Mouse (Mus musculus): ENCODE measurements around the gene Lasp1. TPM values are rescaled to one million over a fixed set of nuclear protein-coding genes. Genes with fewer than 3 reads are reported as not detected.
"Not testable (repeated sequence)": the region's sequence is repeated elsewhere in the genome, so short reads cannot be mapped to it uniquely, and the experiment has no call there.

The Lasp1 gene
- polyA plus RNA-seq, 1 experiment, result 108 TPM

- no peak for DNase-seq (ENCODE audit: extremely low spot score in 1 of 2, low spot score in 1 of 2)
These were observed 26.5 kb downstream of the Lasp1 start for GRCm38 (mm10) chr11:97825295-97825694.

DNA sequence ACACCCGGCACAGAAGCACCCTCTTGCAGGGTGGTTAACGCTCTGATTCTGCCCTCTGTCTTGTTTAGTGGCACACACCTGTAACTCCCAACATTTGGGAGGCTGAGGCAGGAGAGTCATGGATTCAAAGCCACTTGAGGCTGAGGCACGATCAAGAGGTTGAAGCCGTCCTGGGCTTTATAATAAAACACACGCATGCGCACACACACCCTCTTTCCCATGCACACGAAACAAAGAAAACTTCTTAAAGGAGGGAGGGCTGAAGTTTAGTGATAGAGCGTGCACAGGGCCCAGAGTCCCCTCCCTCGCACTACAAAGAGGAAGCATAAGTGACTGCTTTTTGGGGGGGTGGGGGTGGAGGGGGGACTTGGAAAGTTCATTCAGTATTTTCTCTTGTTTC lies 27.2 kb downstream of the Lasp1 start:
- no peak for DNase-seq (ENCODE audit: extremely low spot score in 1 of 2, low spot score in 1 of 2)

DNA sequence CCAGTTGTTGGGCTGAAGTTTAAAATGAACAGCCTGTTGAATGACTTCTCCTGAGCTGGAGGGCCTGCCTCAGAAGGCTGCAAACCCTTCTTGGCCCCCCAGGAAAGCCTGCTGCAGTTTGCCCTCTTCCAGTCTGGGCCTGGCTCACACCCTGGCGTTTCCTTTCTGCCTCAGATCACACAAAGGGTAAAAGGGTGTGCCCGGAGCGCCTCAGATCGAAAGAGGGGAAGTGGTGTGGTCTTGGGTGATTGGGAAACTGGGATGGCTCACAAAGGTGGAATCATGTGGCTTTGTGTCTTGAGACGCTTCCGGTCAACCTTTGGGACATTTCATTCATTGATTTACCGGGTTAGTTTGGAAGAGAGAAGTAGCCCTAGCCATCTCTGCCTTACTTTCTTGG lies 27.6 kb downstream of the Lasp1 start:
- no peak for DNase-seq (ENCODE audit: extremely low spot score in 1 of 2, low spot score in 1 of 2)

GRCm38 (mm10) chr11:97827654-97828053 lies 28.9 kb downstream of the Lasp1 start:
- peak in 1 of 2 experiments; percentile 56 for DNase-seq (ENCODE audit: extremely low spot score in 1 of 2, low spot score in 1 of 2)

DNA sequence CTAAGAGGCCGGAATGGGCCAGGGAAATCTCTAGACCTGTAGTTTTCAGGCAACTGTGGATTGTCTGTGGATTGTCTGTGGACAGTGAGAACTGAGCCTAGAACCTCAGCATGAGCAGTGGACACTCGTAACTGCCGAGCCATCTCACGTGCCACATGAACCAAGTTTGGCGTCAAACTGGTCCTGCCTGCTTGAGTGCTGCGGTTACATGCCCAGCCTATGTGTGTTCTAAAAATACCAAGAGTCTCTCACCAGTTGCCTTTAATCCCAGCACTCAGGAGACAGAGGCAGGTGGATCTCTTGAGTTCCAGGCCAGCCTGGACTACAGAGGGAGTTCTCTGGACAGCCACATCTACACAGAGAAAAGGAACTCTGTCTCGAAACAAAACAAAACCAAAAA lies 30.6 kb downstream of the Lasp1 start:
- DNase-seq (ENCODE audit: extremely low spot score in 1 of 2, low spot score in 1 of 2), result no peak

DNA sequence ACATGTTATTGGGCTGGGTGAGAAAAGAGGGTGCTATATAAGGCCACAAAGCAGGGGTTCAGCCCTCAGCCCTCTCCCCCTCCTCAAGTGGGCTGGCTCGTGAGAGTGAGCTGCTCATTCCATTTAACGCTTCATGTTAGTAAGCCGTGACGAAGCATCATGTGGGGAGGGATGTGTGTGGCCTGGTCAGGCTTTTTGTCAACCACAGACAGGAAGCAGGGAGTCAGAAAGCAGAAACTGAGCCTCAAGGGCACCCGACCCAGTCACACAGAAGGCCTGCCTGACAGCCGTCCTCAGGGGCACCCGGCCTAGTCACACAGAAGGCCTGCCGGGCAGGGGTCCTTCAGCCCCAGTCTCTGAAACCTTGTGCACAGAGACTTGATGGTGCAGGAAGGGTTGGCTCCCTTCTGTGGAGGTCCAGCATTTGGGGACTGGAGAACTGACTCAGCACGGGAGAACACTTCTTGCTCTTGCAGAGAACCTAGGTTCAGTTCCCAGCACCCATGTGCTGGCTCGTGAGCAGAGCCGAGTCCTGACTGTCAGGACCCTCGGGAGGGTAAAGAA lies 31.2 kb downstream of the Lasp1 start:
- DNase-seq (ENCODE audit: extremely low spot score in 1 of 2, low spot score in 1 of 2), result no peak

GRCm38 (mm10) chr11:97830501-97830900 lies 31.7 kb downstream of the Lasp1 start:
- DNase-seq (ENCODE audit: extremely low spot score in 1 of 2, low spot score in 1 of 2), result no peak

DNA sequence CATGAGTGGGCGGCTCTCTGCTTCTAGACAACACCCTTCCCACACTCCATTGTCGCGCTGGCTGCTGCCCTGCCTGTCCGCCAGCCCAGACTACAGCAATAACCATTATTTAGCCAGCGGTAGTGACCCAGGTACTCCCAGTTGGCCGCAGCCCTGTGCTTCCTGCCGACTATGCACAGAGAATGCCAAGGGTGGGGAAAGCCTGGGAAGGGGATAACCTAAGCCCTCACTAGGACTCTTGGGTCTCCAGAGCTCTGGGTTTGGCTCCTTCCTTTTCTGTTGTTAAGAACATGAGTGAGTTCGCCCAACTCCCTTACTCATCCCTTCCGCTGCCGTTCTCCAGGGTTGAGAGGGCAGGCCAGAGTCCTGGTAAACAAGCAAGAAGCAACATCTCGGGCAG lies 33.2 kb downstream of the Lasp1 start:
- no peak for DNase-seq (ENCODE audit: extremely low spot score in 1 of 2, low spot score in 1 of 2)

DNA sequence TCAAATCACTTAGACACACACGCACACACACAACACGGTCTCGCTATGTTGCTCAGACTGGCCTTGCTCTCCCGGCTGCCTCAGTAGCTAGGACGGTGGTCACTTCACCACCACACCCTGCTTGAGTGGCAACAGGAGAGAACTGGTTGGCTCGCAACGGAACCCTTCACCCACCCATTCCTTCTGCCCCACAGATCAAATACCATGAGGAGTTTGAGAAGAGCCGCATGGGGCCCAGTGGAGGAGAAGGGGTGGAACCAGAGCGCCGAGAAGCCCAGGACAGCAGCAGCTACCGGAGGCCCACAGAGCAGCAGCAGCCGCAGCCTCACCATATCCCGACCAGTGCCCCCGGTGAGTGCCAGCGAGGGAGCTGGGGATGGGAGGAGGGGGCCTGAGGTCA lies 34.6 kb downstream of the Lasp1 start:
- DNase-seq (ENCODE audit: extremely low spot score in 1 of 2, low spot score in 1 of 2), result no peak

- no peak for DNase-seq (ENCODE audit: extremely low spot score in 1 of 2, low spot score in 1 of 2)
These were observed 37.7 kb downstream of the Lasp1 start for GRCm38 (mm10) chr11:97836541-97836940.

DNA sequence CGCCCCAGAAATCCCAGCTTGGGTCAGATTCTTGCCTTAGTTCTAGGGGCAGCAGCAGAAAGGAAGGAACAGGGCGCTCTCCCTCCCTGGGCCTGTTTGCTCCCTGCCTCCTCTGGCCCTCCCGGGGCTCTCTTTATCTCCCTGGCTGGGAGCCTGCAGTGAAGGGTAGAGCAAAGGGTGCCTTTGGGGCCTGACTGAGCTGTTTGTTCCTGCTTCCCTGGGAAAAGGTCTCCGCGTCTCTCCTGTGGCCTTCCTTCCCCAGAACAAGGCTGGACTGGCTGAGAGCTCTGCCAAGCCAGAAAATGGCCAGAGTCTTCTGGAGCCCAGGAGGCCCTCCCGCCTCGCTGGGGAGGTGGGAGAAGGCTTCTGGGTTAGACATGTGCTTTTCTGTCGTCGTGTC lies 38.3 kb downstream of the Lasp1 start:
- DNase-seq (ENCODE audit: extremely low spot score in 1 of 2, low spot score in 1 of 2), result not testable (repeated sequence)

- DNase-seq (ENCODE audit: extremely low spot score in 1 of 2, low spot score in 1 of 2), result no peak
These were observed 38.9 kb downstream of the Lasp1 start for GRCm38 (mm10) chr11:97837641-97838149.

DNA sequence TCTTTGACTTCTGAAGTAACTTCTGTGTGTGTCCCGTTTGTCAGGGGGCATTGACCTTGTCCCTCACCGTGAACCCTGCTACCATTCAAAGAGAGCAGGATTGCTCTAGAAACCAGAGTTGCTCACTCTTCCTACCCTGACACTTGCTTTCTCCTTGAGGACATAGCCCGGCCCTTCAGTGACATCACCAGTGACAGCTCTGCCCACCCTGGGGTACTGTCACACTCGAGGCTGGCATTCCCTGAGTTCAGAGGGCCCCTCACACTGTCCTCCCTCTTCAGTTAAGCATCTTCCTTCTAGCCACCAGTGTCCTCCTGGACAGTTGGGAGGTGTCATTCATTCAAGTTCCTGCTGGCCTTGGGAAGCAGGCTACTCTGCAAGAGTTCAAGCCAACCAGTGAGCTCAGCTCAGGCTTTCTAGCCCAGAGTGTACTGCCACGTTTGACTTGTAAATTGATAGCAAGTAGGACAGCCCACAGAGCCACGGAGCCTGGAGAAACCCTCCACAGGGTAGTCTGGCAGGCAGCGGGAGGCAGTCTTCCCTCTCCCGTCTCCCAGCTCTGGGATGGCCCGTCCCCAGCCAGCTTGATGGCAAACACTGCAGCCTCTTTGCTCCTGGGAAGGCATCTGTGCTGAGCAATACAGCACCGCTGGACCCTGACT lies 40.1 kb downstream of the Lasp1 start:
- DNase-seq (ENCODE audit: extremely low spot score in 1 of 2, low spot score in 1 of 2), result no peak

DNA sequence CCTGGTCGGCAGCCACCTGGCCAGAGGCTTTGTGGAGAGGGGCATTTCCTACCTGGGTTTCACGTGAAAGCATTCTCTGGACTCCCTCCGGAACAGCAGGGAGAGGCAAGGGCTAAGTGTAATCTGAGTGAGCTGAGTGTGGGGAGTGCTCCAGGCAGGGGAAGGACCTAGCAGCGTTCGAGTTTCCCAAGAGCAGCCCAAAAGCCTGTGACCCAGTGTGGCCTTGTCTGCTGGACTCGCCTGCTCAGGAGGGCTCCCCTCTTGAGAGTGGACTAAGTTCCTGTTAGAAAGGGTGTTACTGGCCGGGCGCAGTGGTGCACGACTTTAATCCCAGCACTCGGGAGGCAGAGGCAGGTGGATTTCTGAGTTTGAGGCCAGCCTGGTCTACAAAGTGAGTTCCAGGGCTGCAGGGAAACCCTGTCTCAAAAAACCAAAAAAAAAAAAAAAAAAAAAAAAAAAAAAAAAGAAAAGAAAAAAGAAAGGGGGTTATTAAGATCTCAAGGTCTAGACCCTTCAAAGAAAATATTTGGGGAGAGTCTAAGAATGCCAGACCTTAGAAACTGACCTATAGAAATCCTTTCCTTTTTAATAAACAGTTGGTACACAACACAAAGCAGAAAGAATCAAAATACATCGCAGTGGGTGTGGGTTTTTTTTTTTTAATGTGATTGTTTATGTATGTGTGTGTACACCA lies 40.8 kb downstream of the Lasp1 start:
- DNase-seq (ENCODE audit: extremely low spot score in 1 of 2, low spot score in 1 of 2), result no peak

DNA sequence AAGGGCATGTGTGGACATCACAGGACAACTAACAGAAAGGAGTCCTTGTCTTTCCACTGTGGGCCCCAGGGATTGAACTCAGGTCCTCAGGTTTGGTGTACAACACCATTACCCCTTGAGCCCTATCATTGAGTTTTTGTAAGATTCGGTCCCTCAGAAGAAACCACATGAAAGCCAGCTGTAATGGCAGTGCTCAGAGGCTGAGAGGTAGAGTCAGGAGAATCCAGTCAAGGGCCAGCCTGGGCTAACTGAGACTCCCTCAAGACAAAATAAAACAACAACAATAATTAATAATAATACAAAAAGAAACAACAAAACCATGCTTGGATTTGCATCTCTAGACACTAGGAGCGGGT lies 41.3 kb downstream of the Lasp1 start:
- DNase-seq (ENCODE audit: extremely low spot score in 1 of 2, low spot score in 1 of 2), result no peak

DNA sequence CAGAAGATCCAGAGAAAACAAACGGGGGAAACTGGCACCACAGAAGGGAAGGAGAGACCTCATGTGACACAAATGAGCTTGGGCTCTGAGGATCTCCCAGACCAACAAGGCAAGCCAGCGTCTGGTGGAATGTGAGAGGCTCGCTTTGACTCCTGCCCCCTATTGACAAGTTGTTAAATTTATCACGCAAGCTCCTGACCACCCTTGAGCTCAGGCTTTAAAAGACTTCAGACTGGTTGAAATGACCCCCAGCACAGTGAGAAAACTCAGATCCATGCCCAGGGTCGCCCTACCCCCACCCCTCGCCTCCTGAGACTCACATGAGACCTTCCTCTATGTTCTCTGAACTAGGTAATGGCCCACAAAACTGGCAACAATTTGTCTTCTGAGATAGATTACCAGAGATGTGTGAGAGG lies 41.7 kb downstream of the Lasp1 start, which contains the start of gene B230217C12Rik:
Gene B230217C12Rik, plus strand, starts transcription at position 242 of the 416 bp plus-strand sequence.
- DNase-seq (ENCODE audit: extremely low spot score in 1 of 2, low spot score in 1 of 2), result no peak

- DNase-seq (ENCODE audit: extremely low spot score in 1 of 2, low spot score in 1 of 2), result peak; percentile 95 to 96
These were observed 42.3 kb downstream of the Lasp1 start for GRCm38 (mm10) chr11:97840991-97841661.

DNA sequence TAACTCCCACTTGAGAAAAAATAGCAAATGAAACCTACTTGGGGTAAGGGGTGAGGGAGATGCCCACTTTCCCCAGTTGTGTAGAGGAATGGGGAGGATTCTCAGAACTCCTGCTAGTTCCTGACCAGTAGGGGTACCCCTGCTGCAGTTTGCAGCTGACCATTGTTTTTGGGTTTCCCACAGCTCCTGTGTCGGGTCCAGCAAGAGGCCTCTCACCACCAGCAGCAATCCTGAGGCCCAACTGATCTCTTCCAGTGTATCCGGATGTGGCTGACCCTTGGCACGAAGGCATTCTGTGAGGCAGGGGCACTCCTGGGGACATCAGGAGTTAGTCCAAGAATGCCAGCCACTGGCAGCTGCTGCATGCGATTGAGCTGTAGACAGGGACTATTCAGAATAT lies 43.2 kb downstream of the Lasp1 start:
- DNase-seq (ENCODE audit: extremely low spot score in 1 of 2, low spot score in 1 of 2), result peak in 1 of 2 experiments; percentile 38

DNA sequence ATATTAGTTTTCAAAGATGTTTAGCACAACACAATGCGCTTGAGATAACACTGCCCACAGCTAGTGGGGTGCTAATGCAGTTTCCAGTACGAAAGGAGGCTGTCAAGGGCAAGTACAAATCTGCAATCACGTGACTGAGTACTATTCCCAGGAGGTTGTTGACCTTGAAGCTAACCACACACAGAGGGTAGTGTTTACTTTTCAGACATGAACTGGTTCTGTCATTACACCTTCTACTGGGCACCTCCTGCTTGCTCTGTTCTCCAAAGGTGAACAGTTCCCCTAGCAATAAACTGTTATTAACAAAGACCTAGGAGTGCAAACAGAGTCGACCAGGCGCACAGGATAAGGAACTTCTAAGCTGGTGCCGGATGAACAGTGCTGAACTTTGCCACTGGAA lies 51.6 kb downstream of the Lasp1 start:
- no peak for DNase-seq (ENCODE audit: extremely low spot score in 1 of 2, low spot score in 1 of 2)

GRCm38 (mm10) chr11:97851601-97852000 lies 52.8 kb downstream of the Lasp1 start:
- no peak for DNase-seq (ENCODE audit: extremely low spot score in 1 of 2, low spot score in 1 of 2)

DNA sequence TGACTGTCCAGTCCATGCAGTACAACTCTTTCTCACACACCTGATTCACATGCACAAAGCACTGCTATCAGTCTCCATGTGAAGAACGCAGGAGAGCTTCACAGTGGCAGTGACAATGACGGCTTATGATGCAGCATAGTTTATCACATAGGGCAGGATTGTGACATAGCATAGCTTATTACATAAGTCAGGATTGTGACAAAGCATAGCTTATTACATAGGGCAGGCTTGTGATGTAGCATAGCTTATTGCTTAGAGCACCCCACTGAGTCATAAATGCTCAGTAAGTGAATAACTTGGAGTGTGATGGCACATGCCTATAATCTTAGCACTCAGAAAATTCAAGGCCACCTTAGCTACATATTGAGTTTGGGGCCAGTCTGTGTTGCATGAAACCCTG lies 56.7 kb downstream of the Lasp1 start:
- DNase-seq (ENCODE audit: extremely low spot score in 1 of 2, low spot score in 1 of 2), result no peak
